Mouse (Mus musculus): ENCODE measurements at regions not wholly inside any gene's neighbourhood (a gene's known extent, or its start where the extent isn't known, plus 50 kb on each side); places are given as distances from the start of the nearest gene placed in this dataset.

GRCm38 (mm10) chr2:54154501-54155183 lies 69.3 kb upstream of the Rprm start:
- DNase-seq (ENCODE audit: low spot score) (no peak), ATAC-seq (replicated peaks; ENCODE audit: low FRiP score, low TSS enrichment, low read depth) (no peak)
- WGBS, result 66% methylated on average over 4 of the region's 4 CpGs
- Histone ChIP-seq H3K27ac (ENCODE audit: low read depth) (no peak overlapping the region), H3K36me3 (ENCODE audit: control insufficient read depth, insufficient read depth, low read length) (no peaks in the 10 kb centered on the region), H3K9me3 (ENCODE audit: control insufficient read depth, low read length) (no peaks in the 10 kb centered on the region), H3K27me3 (replicated peaks; ENCODE audit: control insufficient read depth, insufficient read depth, low read length) (no peaks in the 10 kb centered on the region), H3K4me2 (ENCODE audit: low read length) (no peak overlapping the region), H3K4me3 (ENCODE audit: low read depth, low read length) (no peak overlapping the region), H3K9ac (ENCODE audit: low read length) (no peak overlapping the region), H3K4me1 (replicated peaks; ENCODE audit: control insufficient read depth, insufficient read depth, low read length) (no peaks in the 10 kb centered on the region)

GRCm38 (mm10) chr2:54158689-54159630 lies 73.6 kb upstream of the Rprm start:
- H3K27ac ChIP-seq (ENCODE audit: low read depth), result no peak overlapping the region
- no peaks in the 10 kb centered on the region for H3K36me3 ChIP-seq (ENCODE audit: control insufficient read depth, insufficient read depth, low read length)
- H3K4me1 ChIP-seq (replicated peaks; ENCODE audit: control insufficient read depth, insufficient read depth, low read length), result no peaks in the 10 kb centered on the region
- no peaks in the 10 kb centered on the region for H3K27me3 ChIP-seq (replicated peaks; ENCODE audit: control insufficient read depth, insufficient read depth, low read length)
- 64% methylated on average over 8 of the region's 8 CpGs for WGBS
- no peaks in the 10 kb centered on the region for H3K9me3 ChIP-seq (ENCODE audit: control insufficient read depth, low read length)
- no peak overlapping the region for H3K4me3 ChIP-seq (ENCODE audit: low read depth, low read length)
- no peak for DNase-seq (ENCODE audit: low spot score)
- no peak overlapping the region for H3K4me2 ChIP-seq (ENCODE audit: low read length)
- no peak for ATAC-seq (replicated peaks; ENCODE audit: low FRiP score, low TSS enrichment, low read depth)
- H3K9ac ChIP-seq (ENCODE audit: low read length), result no peak overlapping the region

- DNase-seq (ENCODE audit: low spot score) (no peak), ATAC-seq (replicated peaks; ENCODE audit: low FRiP score, low TSS enrichment, low read depth) (no peak)
- Histone ChIP-seq H3K4me2 (ENCODE audit: low read length) (no peak overlapping the region), H3K9ac (ENCODE audit: low read length) (no peak overlapping the region), H3K27me3 (replicated peaks; ENCODE audit: control insufficient read depth, insufficient read depth, low read length) (no peaks in the 10 kb centered on the region), H3K9me3 (ENCODE audit: control insufficient read depth, low read length) (no peaks in the 10 kb centered on the region), H3K27ac (ENCODE audit: low read depth) (no peak overlapping the region), H3K4me3 (ENCODE audit: low read depth, low read length) (no peak overlapping the region), H3K36me3 (ENCODE audit: control insufficient read depth, insufficient read depth, low read length) (no peaks in the 10 kb centered on the region), H3K4me1 (replicated peaks; ENCODE audit: control insufficient read depth, insufficient read depth, low read length) (no peaks in the 10 kb centered on the region)
- 83% methylated on average over 2 of the region's 2 CpGs for WGBS
Observed at GRCm38 (mm10) chr2:54177549-54177948, 92.2 kb upstream of the Rprm start.

GRCm38 (mm10) chr2:54190828-54191227 lies 105.5 kb upstream of the Rprm start:
- ATAC-seq (replicated peaks; ENCODE audit: low FRiP score, low TSS enrichment, low read depth) (no peak), DNase-seq (ENCODE audit: low spot score) (no peak)
- Histone ChIP-seq H3K4me2 (ENCODE audit: low read length) (no peak overlapping the region), H3K4me3 (ENCODE audit: low read depth, low read length) (no peak overlapping the region), H3K36me3 (ENCODE audit: control insufficient read depth, insufficient read depth, low read length) (no peaks in the 10 kb centered on the region), H3K9me3 (ENCODE audit: control insufficient read depth, low read length) (no peaks in the 10 kb centered on the region), H3K9ac (ENCODE audit: low read length) (no peak overlapping the region), H3K4me1 (replicated peaks; ENCODE audit: control insufficient read depth, insufficient read depth, low read length) (no peaks in the 10 kb centered on the region), H3K27me3 (replicated peaks; ENCODE audit: control insufficient read depth, insufficient read depth, low read length) (no peaks in the 10 kb centered on the region), H3K27ac (ENCODE audit: low read depth) (no peak overlapping the region)
- 84% methylated on average over 4 of the region's 4 CpGs for WGBS

- Histone ChIP-seq H3K9me3 (ENCODE audit: control insufficient read depth, low read length) (no peaks in the 10 kb centered on the region), H3K4me1 (replicated peaks; ENCODE audit: control insufficient read depth, insufficient read depth, low read length) (no peaks in the 10 kb centered on the region), H3K4me2 (ENCODE audit: low read length) (no peak overlapping the region), H3K27me3 (replicated peaks; ENCODE audit: control insufficient read depth, insufficient read depth, low read length) (no peaks in the 10 kb centered on the region), H3K27ac (ENCODE audit: low read depth) (no peak overlapping the region), H3K9ac (ENCODE audit: low read length) (no peak overlapping the region), H3K4me3 (ENCODE audit: low read depth, low read length) (no peak overlapping the region), H3K36me3 (ENCODE audit: control insufficient read depth, insufficient read depth, low read length) (no peaks in the 10 kb centered on the region)
- no peak for ATAC-seq (replicated peaks; ENCODE audit: low FRiP score, low TSS enrichment, low read depth)
- DNase-seq (ENCODE audit: low spot score), result no peak
Observed at GRCm38 (mm10) chr2:54198343-54198742, 113.0 kb upstream of the Rprm start.

GRCm38 (mm10) chr2:54215597-54215996 lies 130.2 kb upstream of the Rprm start:
- Histone ChIP-seq H3K4me3 (ENCODE audit: low read depth, low read length) (no peak overlapping the region), H3K9me3 (ENCODE audit: control insufficient read depth, low read length) (no peaks in the 10 kb centered on the region), H3K4me1 (replicated peaks; ENCODE audit: control insufficient read depth, insufficient read depth, low read length) (no peaks in the 10 kb centered on the region), H3K4me2 (ENCODE audit: low read length) (no peak overlapping the region), H3K27me3 (replicated peaks; ENCODE audit: control insufficient read depth, insufficient read depth, low read length) (no peaks in the 10 kb centered on the region), H3K36me3 (ENCODE audit: control insufficient read depth, insufficient read depth, low read length) (no peaks in the 10 kb centered on the region), H3K9ac (ENCODE audit: low read length) (no peak overlapping the region), H3K27ac (ENCODE audit: low read depth) (no peak overlapping the region)
- 74% methylated on average over 3 of the region's 3 CpGs for WGBS
- DNase-seq (ENCODE audit: low spot score) (no peak), ATAC-seq (replicated peaks; ENCODE audit: low FRiP score, low TSS enrichment, low read depth) (no peak)

- no peak overlapping the region for H3K4me2 ChIP-seq (ENCODE audit: low read length)
- no peak for DNase-seq (ENCODE audit: low spot score)
- no peaks in the 10 kb centered on the region for H3K36me3 ChIP-seq (ENCODE audit: control insufficient read depth, insufficient read depth, low read length)
- no peaks in the 10 kb centered on the region for H3K9me3 ChIP-seq (ENCODE audit: control insufficient read depth, low read length)
- H3K9ac ChIP-seq (ENCODE audit: low read length), result no peak overlapping the region
- H3K27me3 ChIP-seq (replicated peaks; ENCODE audit: control insufficient read depth, insufficient read depth, low read length), result no peaks in the 10 kb centered on the region
- H3K27ac ChIP-seq (ENCODE audit: low read depth), result no peak overlapping the region
- H3K4me1 ChIP-seq (replicated peaks; ENCODE audit: control insufficient read depth, insufficient read depth, low read length), result no peaks in the 10 kb centered on the region
- no peak overlapping the region for H3K4me3 ChIP-seq (ENCODE audit: low read depth, low read length)
- ATAC-seq (replicated peaks; ENCODE audit: low FRiP score, low TSS enrichment, low read depth), result no peak
Observed at GRCm38 (mm10) chr2:54228613-54229012, 143.3 kb upstream of the Rprm start.

- no peak for ATAC-seq (replicated peaks; ENCODE audit: low FRiP score, low TSS enrichment, low read depth)
- Histone ChIP-seq H3K4me1 (replicated peaks; ENCODE audit: control insufficient read depth, insufficient read depth, low read length) (no peaks in the 10 kb centered on the region), H3K36me3 (ENCODE audit: control insufficient read depth, insufficient read depth, low read length) (no peaks in the 10 kb centered on the region), H3K27me3 (replicated peaks; ENCODE audit: control insufficient read depth, insufficient read depth, low read length) (no peaks in the 10 kb centered on the region), H3K4me2 (ENCODE audit: low read length) (no peak overlapping the region), H3K27ac (ENCODE audit: low read depth) (no peak overlapping the region), H3K4me3 (ENCODE audit: low read depth, low read length) (no peak overlapping the region), H3K9ac (ENCODE audit: low read length) (no peak overlapping the region), H3K9me3 (ENCODE audit: control insufficient read depth, low read length) (no peaks in the 10 kb centered on the region)
- DNase-seq (ENCODE audit: low spot score), result no peak
- WGBS, result 56% methylated on average over 1 of the region's 1 CpGs
Observed at GRCm38 (mm10) chr2:54229016-54229415, 143.7 kb upstream of the Rprm start.

GRCm38 (mm10) chr2:54236760-54237159 lies 151.4 kb upstream of the Rprm start:
- no peaks in the 10 kb centered on the region for H3K9me3 ChIP-seq (ENCODE audit: control insufficient read depth, low read length)
- no peak overlapping the region for H3K4me2 ChIP-seq (ENCODE audit: low read length)
- 61% methylated on average over 1 of the region's 1 CpGs for WGBS
- ATAC-seq (replicated peaks; ENCODE audit: low FRiP score, low TSS enrichment, low read depth) (no peak), DNase-seq (ENCODE audit: low spot score) (no peak)
- no peaks in the 10 kb centered on the region for H3K4me1 ChIP-seq (replicated peaks; ENCODE audit: control insufficient read depth, insufficient read depth, low read length)
- H3K36me3 ChIP-seq (ENCODE audit: control insufficient read depth, insufficient read depth, low read length), result no peaks in the 10 kb centered on the region
- no peak overlapping the region for H3K27ac ChIP-seq (ENCODE audit: low read depth)
- no peak overlapping the region for H3K9ac ChIP-seq (ENCODE audit: low read length)
- H3K27me3 ChIP-seq (replicated peaks; ENCODE audit: control insufficient read depth, insufficient read depth, low read length), result no peaks in the 10 kb centered on the region
- no peak overlapping the region for H3K4me3 ChIP-seq (ENCODE audit: low read depth, low read length)

Measured in intestine, embryonic 14.5 days (tissue).